Mouse (Mus musculus) kidney, adult 2 months (tissue): ENCODE measurements at regions not wholly inside any gene's neighbourhood (a gene's known extent, or its start where the extent isn't known, plus 50 kb on each side); places are given as distances from the start of the nearest gene placed in this dataset.

ENCODE experiments used
- CTCF ChIP-seq: fragments of 200-500 bp; conservative IDR thresholded peaks from 2 replicates; pipeline ENCODE4 v1.5.1; 2011; ENCODE audit warnings: low read depth, mild to moderate bottlenecking, control low read depth, low read length, moderate library complexity, mixed read lengths; ENCODE audit not compliant: insufficient read depth, insufficient read length
- POLR2A ChIP-seq: fragments of 200-500 bp; IDR thresholded peaks from one replicate; pipeline ENCODE4 v1.6.1; 2011; ENCODE audit warnings: low read depth, low read length, control low read depth

GRCm38 (mm10) chr13:37680837-37681619 lies 97.2 kb upstream of the Rreb1 start:
- no peak for TF ChIP-seq POLR2A
- TF ChIP-seq CTCF: no peak
